12 mouse cellular contexts compared by ENCODE assay signal in the genomic region with DNA sequence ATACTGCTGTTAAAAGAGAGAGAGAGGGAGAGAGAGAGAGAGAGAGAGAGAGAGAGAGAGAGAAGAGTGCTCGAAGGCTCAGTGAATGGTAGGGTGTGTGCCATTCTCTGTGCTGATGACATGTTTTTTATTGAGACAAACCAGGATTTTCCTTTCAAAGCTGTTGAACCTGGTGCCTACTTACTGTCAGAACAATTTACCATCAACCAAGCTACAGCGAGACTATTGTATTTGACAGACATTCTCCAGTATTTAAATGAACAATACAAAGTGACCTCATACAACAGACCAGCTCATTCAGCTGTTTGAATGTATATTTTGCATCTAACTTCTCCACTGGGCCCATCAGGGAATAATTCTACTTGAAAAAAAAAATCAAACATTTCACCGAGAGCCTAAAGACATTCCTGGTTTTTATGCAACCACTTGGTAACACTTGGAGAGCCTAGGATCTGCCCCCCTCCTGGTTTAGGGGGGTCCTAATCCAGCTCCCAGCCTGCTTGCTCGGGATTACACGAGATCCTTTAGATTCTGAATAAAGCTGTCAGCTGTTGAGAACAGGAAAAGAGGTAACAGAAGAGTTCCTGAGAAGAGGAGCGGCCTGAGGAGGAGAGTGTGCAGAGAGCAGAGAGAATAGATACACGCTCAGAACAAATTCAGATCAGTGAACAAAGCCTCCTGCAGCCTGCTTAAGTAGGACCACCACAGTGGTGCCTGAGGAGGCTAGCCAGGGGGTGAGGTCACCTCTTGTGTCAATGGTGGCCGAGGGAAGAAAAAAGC.
DNase-seq lines count a peak whose midpoint lies in the region; ATAC-seq lines count a peak whose summit lies in the region.
"Had no signal": no experiment of that assay in that cellular context is flagged by ENCODE, and none has a peak within 500 bp of the region (broad histone marks: within the 10 kb centered on the region; RNA-seq: fewer than 3 reads in every experiment).

No protein-coding gene starts in this region.

- DNase-seq in heart, adult 8-10 months (ENCODE audit: low spot score), result no peak
- DNase-seq in embryonic facial prominence, embryonic 10.5 days (ENCODE audit: low spot score), result peak; percentile 41
- no peak for DNase-seq in urinary bladder, postnatal 10 days (ENCODE audit: low spot score)
- no peak for DNase-seq in left cerebral cortex, postnatal 25 days (ENCODE audit: low spot score in 2 of 2)
- no peak for DNase-seq in layer of hippocampus, adult 8-10 months (ENCODE audit: low spot score in 2 of 2)
- DNase-seq: B cell, adult 2 months; cerebellum, postnatal 36 days had no signal

- ATAC-seq in heart, embryonic 14.5 days (ENCODE audit: insufficient number of reproducible peaks, insufficient read depth, low FRiP score, low read depth), result no peak
- ATAC-seq in hindbrain, embryonic 12.5 days (ENCODE audit: low FRiP score), result peak; percentile 72; the same call in 1 of the 2 replicates
- ATAC-seq in neural tube, embryonic 12.5 days (ENCODE audit: low FRiP score, low read depth), result peak; percentile 44; the same call in 1 of the 2 replicates
- ATAC-seq: Patski had no signal

- 45% methylated on average over 8 of the region's 8 CpGs for WGBS in heart, embryonic 14.5 days
- 28% methylated on average over 8 of the region's 8 CpGs for WGBS in embryonic facial prominence, embryonic 10.5 days
- 22% methylated on average over 8 of the region's 8 CpGs for WGBS in hindbrain, embryonic 12.5 days
- WGBS in neural tube, embryonic 12.5 days, result 31% methylated on average over 8 of the region's 8 CpGs

- H3K4me1 ChIP-seq in heart, embryonic 14.5 days (ENCODE audit: control insufficient read depth in 2 of 2, insufficient read depth in 2 of 2, low read length in 2 of 2), result peaks cover 0 to 2% of the 10 kb centered on the region in 2 experiments; a peak in 1 of 4 replicates
- peaks cover 16% of the 10 kb centered on the region for H3K4me1 ChIP-seq in embryonic facial prominence, embryonic 10.5 days
- H3K4me1 ChIP-seq in hindbrain, embryonic 12.5 days, result 0 out of 2 replicates have a peak, but pooled peaks cover 8% of the 10 kb centered on the region
- H3K4me1 ChIP-seq in neural tube, embryonic 12.5 days, result peaks cover 5% of the 10 kb centered on the region; the same call in 1 of the 2 replicates

- no peaks in the 10 kb centered on the region for H3K36me3 ChIP-seq in heart, embryonic 14.5 days (ENCODE audit: control insufficient read depth, insufficient read depth, low read length)
- H3K36me3 ChIP-seq in embryonic facial prominence, embryonic 10.5 days (replicated peaks), result no peaks in the 10 kb centered on the region
- H3K36me3 ChIP-seq in hindbrain, embryonic 12.5 days, result no peaks in the 10 kb centered on the region
- no peaks in the 10 kb centered on the region for H3K36me3 ChIP-seq in neural tube, embryonic 12.5 days

- H3K4me3 ChIP-seq in heart, embryonic 14.5 days (ENCODE audit: control insufficient read depth in 1 of 2, insufficient read depth in 1 of 2, low read depth in 1 of 2, low read length in 2 of 2), result no peak overlapping the region
- H3K4me3 ChIP-seq in embryonic facial prominence, embryonic 10.5 days, result peak overlapping the region; percentile 33
- no peak overlapping the region for H3K4me3 ChIP-seq in hindbrain, embryonic 12.5 days
- no peak overlapping the region for H3K4me3 ChIP-seq in neural tube, embryonic 12.5 days
- H3K4me3 ChIP-seq: left cerebral cortex, adult 2 months had no signal

- H3K9ac ChIP-seq in heart, embryonic 14.5 days (ENCODE audit: low read length), result no peak overlapping the region
- H3K9ac ChIP-seq in hindbrain, embryonic 12.5 days, result peak overlapping the region; percentile 23; the same call in 1 of the 2 replicates
- no peak overlapping the region for H3K9ac ChIP-seq in neural tube, embryonic 12.5 days

- H3K27me3 ChIP-seq in heart, embryonic 14.5 days (ENCODE audit: control insufficient read depth, insufficient read depth, low read length), result no peaks in the 10 kb centered on the region
- no peaks in the 10 kb centered on the region; the same call in 1 of the 2 replicates for H3K27me3 ChIP-seq in embryonic facial prominence, embryonic 10.5 days (replicated peaks; ENCODE audit: low read depth, poor library complexity, severe bottlenecking)
- H3K27me3 ChIP-seq in hindbrain, embryonic 12.5 days, result no peaks in the 10 kb centered on the region
- no peaks in the 10 kb centered on the region for H3K27me3 ChIP-seq in neural tube, embryonic 12.5 days (replicated peaks)

- H3K9me3 ChIP-seq in heart, embryonic 14.5 days (ENCODE audit: control insufficient read depth, low read length), result no peaks in the 10 kb centered on the region
- H3K9me3 ChIP-seq in embryonic facial prominence, embryonic 10.5 days, result no peaks in the 10 kb centered on the region
- H3K9me3 ChIP-seq in hindbrain, embryonic 12.5 days (replicated peaks), result no peaks in the 10 kb centered on the region
- no peaks in the 10 kb centered on the region for H3K9me3 ChIP-seq in neural tube, embryonic 12.5 days

- H3K27ac ChIP-seq in heart, embryonic 14.5 days (replicated peaks in 1 of 2; ENCODE audit: control insufficient read depth in 1 of 2, insufficient read depth in 1 of 2, low read depth in 2 of 2, low read length in 2 of 2), result no peak overlapping the region
- peak overlapping the region; percentile 67 for H3K27ac ChIP-seq in embryonic facial prominence, embryonic 10.5 days (replicated peaks)
- no peak overlapping the region for H3K27ac ChIP-seq in hindbrain, embryonic 12.5 days
- H3K27ac ChIP-seq in neural tube, embryonic 12.5 days, result no peak overlapping the region
- H3K27ac ChIP-seq: left cerebral cortex, adult 2 months had no signal

- H3K4me2 ChIP-seq in heart, embryonic 14.5 days (ENCODE audit: low read length), result peak overlapping the region; percentile 18; the same call in 1 of the 2 replicates
- peak overlapping the region; percentile 39 for H3K4me2 ChIP-seq in hindbrain, embryonic 12.5 days (replicated peaks)
- H3K4me2 ChIP-seq in neural tube, embryonic 12.5 days (replicated peaks), result peak overlapping the region; percentile 24; the same call in 1 of the 2 replicates

- intact Hi-C loops in left cerebral cortex, postnatal 25 days (cut with DNase I), result no loop called here
